Mouse (Mus musculus): ENCODE results near the gene Asns. TPM values are rescaled to one million over a fixed set of nuclear protein-coding genes. Genes with fewer than 3 reads are reported as not detected.
A peak's percentile ranks its signal among the peaks of the same experiment; 100 is the strongest.
"Not testable (repeated sequence)": the region's sequence is repeated elsewhere in the genome, so short reads cannot be mapped to it uniquely, and the experiment has no call there.

Asns gene
- total RNA-seq, 2 experiments from 2014 or later = 1.7 to 2.1 TPM

- H3K4me3 ChIP-seq = no peak overlapping the region
- intact Hi-C loops (cut with DNase I) = no loop called here
- no peak overlapping the region for H3K27ac ChIP-seq
- no peak for TF ChIP-seq CTCF (IDR thresholded peaks at IDR 0.05)
- no peak for DNase-seq
Observed at GRCm38 (mm10) chr6:7671429-7671828, 21.6 kb downstream of the Asns start.

GRCm38 (mm10) chr6:7670588-7670987 is 22.5 kb downstream of the Asns start:
- no peak overlapping the region for H3K27ac ChIP-seq
- intact Hi-C loops (cut with DNase I) = no loop called here
- peak; percentile 42 for TF ChIP-seq CTCF (IDR thresholded peaks at IDR 0.05)
- DNase-seq = no peak
- no peak overlapping the region for H3K4me3 ChIP-seq

DNA sequence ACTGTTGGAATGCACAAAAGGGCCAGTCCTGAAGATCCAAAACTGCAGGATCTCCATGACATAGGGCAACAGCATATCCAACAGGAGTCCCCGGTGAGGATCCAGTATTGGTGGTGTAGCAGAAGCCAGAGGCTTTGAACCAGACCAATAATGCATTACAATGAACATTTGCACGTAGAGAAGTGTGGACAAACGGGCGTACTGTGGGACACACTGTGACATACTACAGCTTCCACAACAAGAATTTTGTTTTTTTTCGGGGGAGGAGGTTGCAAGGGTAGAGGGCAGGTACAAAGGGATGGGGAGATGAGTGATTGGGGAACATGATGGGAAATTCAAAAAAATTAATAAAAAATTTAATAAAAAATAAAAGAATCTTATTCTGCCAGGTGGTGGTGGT is 23.3 kb downstream of the Asns start:
- H3K27ac ChIP-seq = no peak overlapping the region
- no peak for TF ChIP-seq CTCF (IDR thresholded peaks at IDR 0.05)
- intact Hi-C loops (cut with DNase I) = no loop called here
- DNase-seq = no peak
- no peak overlapping the region for H3K4me3 ChIP-seq

GRCm38 (mm10) chr6:7668332-7668731 is 24.7 kb downstream of the Asns start:
- intact Hi-C loops (cut with DNase I) = no loop called here

DNA sequence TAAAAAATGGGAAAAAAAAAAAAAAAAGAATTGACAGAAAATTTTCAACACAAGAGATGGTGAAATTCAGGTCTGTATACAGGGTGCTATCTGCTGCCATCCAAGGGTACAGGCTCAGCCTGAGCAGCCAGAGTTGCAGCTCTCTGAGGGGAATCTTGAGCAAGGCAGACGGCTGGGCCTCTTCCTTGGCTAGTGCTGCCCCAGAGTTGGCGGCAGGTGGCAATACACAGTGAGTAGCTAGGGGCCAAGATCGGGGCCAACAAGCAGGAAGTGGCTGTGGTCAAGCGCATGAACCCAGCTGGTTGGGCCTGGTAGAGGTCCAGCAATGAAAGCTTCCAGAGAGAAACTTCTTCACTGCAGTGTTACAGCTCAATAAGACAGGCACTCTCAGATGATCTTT is 27.2 kb downstream of the Asns start:
- H3K27ac ChIP-seq; H3K4me3 ChIP-seq; DNase-seq; intact Hi-C loops (cut with DNase I): not testable (repeated sequence)

More at GRCm38 (mm10) chr6:7668332-7668731, 24.7 kb downstream of the Asns start:
- TF ChIP-seq CTCF (IDR thresholded peaks at IDR 0.05) = no peak
- DNase-seq = no peak
- H3K27ac ChIP-seq = no peak overlapping the region
- H3K4me3 ChIP-seq = no peak overlapping the region

GRCm38 (mm10) chr6:7661455-7661854 is 31.6 kb downstream of the Asns start:
- TF ChIP-seq CTCF (IDR thresholded peaks at IDR 0.05) = no peak
- intact Hi-C loops (cut with DNase I) = no loop called here
- H3K27ac ChIP-seq = 0 out of 2 replicates have a peak overlapping the region, but pooled peaks have one; percentile 1
- no peak overlapping the region for H3K4me3 ChIP-seq
- no peak for DNase-seq

- no peak for DNase-seq
- H3K27ac ChIP-seq = 0 out of 2 replicates have a peak overlapping the region, but pooled peaks have one; percentile 1
- no peak overlapping the region for H3K4me3 ChIP-seq
- intact Hi-C loops (cut with DNase I) = no loop called here
- TF ChIP-seq CTCF (IDR thresholded peaks at IDR 0.05) = peak; percentile 69
Observed at GRCm38 (mm10) chr6:7660377-7661080, 32.5 kb downstream of the Asns start.

GRCm38 (mm10) chr6:7656601-7657000 is 36.5 kb downstream of the Asns start:
- Histone ChIP-seq H3K4me3 (no peak overlapping the region), H3K27ac (no peak overlapping the region)
- no peak for TF ChIP-seq CTCF (IDR thresholded peaks at IDR 0.05)
- intact Hi-C loops (cut with DNase I) = no loop called here
- no peak for DNase-seq

- TF ChIP-seq CTCF (IDR thresholded peaks at IDR 0.05) = no peak
- H3K27ac ChIP-seq = no peak overlapping the region
- intact Hi-C loops (cut with DNase I) = no loop called here
- no peak overlapping the region for H3K4me3 ChIP-seq
- no peak for DNase-seq
Observed at GRCm38 (mm10) chr6:7648458-7648857, 44.6 kb downstream of the Asns start.

Other genes starting within 250 kb of the Asns start
- gene Tac1, start 138.4 kb downstream of the Asns start, total RNA-seq (2021) = not detected
- gene C1galt1, start 151.6 kb upstream of the Asns start, total RNA-seq (2021) = 10 to 100 TPM; 14.7 to 17.5 TPM